ENCODE assay signal across 8 mouse cellular contexts in the genomic region with DNA sequence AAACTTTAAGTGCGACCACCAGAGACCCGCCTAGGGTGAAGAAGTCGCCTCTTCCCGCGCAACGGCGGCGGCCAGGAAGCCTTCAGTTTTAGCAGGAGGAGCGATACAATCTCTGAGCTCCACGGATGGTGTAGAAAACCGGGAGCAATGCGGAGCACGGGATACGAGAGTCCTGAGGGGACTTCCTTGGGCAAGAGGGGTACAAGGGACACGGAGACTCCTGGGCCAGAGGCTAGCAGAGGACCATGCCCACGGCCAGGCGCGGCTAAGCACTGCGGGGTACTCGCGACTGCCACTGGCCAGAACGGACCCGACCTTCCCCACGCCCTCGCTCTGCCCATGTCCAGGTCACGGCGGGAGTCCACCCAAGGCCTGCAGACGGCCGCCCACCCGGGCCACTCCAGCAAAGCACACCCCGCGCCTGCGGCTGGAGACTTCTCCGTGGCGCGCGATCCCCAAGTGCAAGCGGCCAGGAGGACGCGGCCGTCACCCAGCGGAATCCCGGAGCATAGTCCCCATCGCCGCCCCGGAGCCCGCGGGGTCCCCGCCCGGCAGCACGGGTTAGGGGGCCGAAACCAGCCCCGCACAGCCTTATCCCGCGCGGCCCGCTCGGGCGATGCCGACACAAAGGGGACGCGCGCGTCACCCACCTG. TPM values are rescaled to one million over a fixed set of nuclear protein-coding genes. Genes with fewer than 3 reads are reported as not detected.
A peak's percentile ranks its signal among the peaks of the same experiment; 100 is the strongest.
DNase-seq lines count a peak whose midpoint lies in the region; ATAC-seq and TF ChIP-seq lines count a peak whose summit lies in the region.

No protein-coding gene starts in this region.

- H3K4me3 ChIP-seq in gastrocnemius, adult 2 months = peak overlapping the region; percentile 97
- H3K4me3 ChIP-seq in embryonic facial prominence, embryonic 12.5 days = peak overlapping the region; percentile 81
- peak overlapping the region; percentile 91 for H3K4me3 ChIP-seq in heart, embryonic 15.5 days
- H3K4me3 ChIP-seq in limb, embryonic 12.5 days (replicated peaks) = peak overlapping the region; percentile 92
- H3K4me3 ChIP-seq in midbrain, embryonic 12.5 days = peak overlapping the region; percentile 91

- peak overlapping the region; percentile 90 for H3K27ac ChIP-seq in gastrocnemius, adult 2 months
- peak overlapping the region; percentile 82 for H3K27ac ChIP-seq in embryonic facial prominence, embryonic 12.5 days
- peak overlapping the region; percentile 39 for H3K27ac ChIP-seq in heart, embryonic 15.5 days
- peak overlapping the region; percentile 89 for H3K27ac ChIP-seq in limb, embryonic 12.5 days
- peak overlapping the region; percentile 81 for H3K27ac ChIP-seq in midbrain, embryonic 12.5 days (replicated peaks)

- ATAC-seq in embryonic facial prominence, embryonic 12.5 days (ENCODE audit: insufficient number of reproducible peaks, insufficient read depth, low FRiP score, low TSS enrichment) = peak; percentile 85
- peak; percentile 57 for ATAC-seq in heart, embryonic 15.5 days (replicated peaks; ENCODE audit: insufficient number of reproducible peaks, insufficient read depth, low FRiP score, low read depth)
- peak; percentile 83 for ATAC-seq in limb, embryonic 12.5 days (ENCODE audit: insufficient number of reproducible peaks, insufficient read depth, low FRiP score, low TSS enrichment, low read depth)
- ATAC-seq in midbrain, embryonic 12.5 days (ENCODE audit: low FRiP score, low read depth) = peak; percentile 81

- H3K4me2 ChIP-seq in embryonic facial prominence, embryonic 12.5 days (replicated peaks) = peak overlapping the region; percentile 88
- peak overlapping the region; percentile 92 for H3K4me2 ChIP-seq in heart, embryonic 15.5 days
- peak overlapping the region; percentile 91 for H3K4me2 ChIP-seq in limb, embryonic 12.5 days
- H3K4me2 ChIP-seq in midbrain, embryonic 12.5 days (replicated peaks) = peak overlapping the region; percentile 73

- peak overlapping the region; percentile 95 for H3K9ac ChIP-seq in embryonic facial prominence, embryonic 12.5 days
- peak overlapping the region; percentile 84 for H3K9ac ChIP-seq in heart, embryonic 15.5 days
- H3K9ac ChIP-seq in limb, embryonic 12.5 days (replicated peaks) = peak overlapping the region; percentile 99
- peak overlapping the region; percentile 98 for H3K9ac ChIP-seq in midbrain, embryonic 12.5 days (replicated peaks)

- no peaks in the 10 kb centered on the region for H3K27me3 ChIP-seq in embryonic facial prominence, embryonic 12.5 days
- H3K27me3 ChIP-seq in heart, embryonic 15.5 days = no peaks in the 10 kb centered on the region
- H3K27me3 ChIP-seq in limb, embryonic 12.5 days = no peaks in the 10 kb centered on the region
- H3K27me3 ChIP-seq in midbrain, embryonic 12.5 days = no peaks in the 10 kb centered on the region

- DNase-seq in gastrocnemius, adult 2 months = peak; percentile 60
- no peak for DNase-seq in gastrocnemius, adult 8-10 months (ENCODE audit: low spot score in 2 of 2)
- peak; percentile 51 for DNase-seq in NIH3T3 (ENCODE audit: low read depth)
- DNase-seq in thymus, postnatal 4 days = peak; percentile 70

- no peaks in the 10 kb centered on the region for H3K9me3 ChIP-seq in embryonic facial prominence, embryonic 12.5 days
- no peaks in the 10 kb centered on the region for H3K9me3 ChIP-seq in heart, embryonic 15.5 days (replicated peaks)
- no peaks in the 10 kb centered on the region for H3K9me3 ChIP-seq in limb, embryonic 12.5 days
- H3K9me3 ChIP-seq in midbrain, embryonic 12.5 days = no peaks in the 10 kb centered on the region

- H3K36me3 ChIP-seq in embryonic facial prominence, embryonic 12.5 days = 0 out of 2 replicates have a peak, but pooled peaks cover 4% of the 10 kb centered on the region
- no peaks in the 10 kb centered on the region for H3K36me3 ChIP-seq in heart, embryonic 15.5 days
- 0 out of 2 replicates have a peak, but pooled peaks cover 4% of the 10 kb centered on the region for H3K36me3 ChIP-seq in limb, embryonic 12.5 days
- H3K36me3 ChIP-seq in midbrain, embryonic 12.5 days = no peaks in the 10 kb centered on the region

- TF ChIP-seq CTCF in gastrocnemius, adult 2 months (IDR thresholded peaks at IDR 0.05) = no peak

- intact Hi-C loops in gastrocnemius, adult 2 months (cut with DNase I) = loop anchor here (2.0 to 5.0 kb wide), 2 partner anchors 82 to 100 kb away; no protein-coding TSS in a partner anchor

- WGBS in embryonic facial prominence, embryonic 12.5 days = under 1% methylated on average over 59 of the region's 64 CpGs
- under 1% methylated on average over 63 of the region's 64 CpGs for WGBS in heart, embryonic 15.5 days
- under 1% methylated on average over 53 of the region's 64 CpGs for WGBS in limb, embryonic 12.5 days
- under 1% methylated on average over 64 of the region's 64 CpGs for WGBS in midbrain, embryonic 12.5 days

- H3K4me1 ChIP-seq in embryonic facial prominence, embryonic 12.5 days = peaks cover 23% of the 10 kb centered on the region
- peaks cover 26% of the 10 kb centered on the region for H3K4me1 ChIP-seq in heart, embryonic 15.5 days (replicated peaks)
- H3K4me1 ChIP-seq in limb, embryonic 12.5 days (replicated peaks) = peaks cover 50% of the 10 kb centered on the region
- peaks cover 31% of the 10 kb centered on the region for H3K4me1 ChIP-seq in midbrain, embryonic 12.5 days

RNA-seq across cellular contexts. Expression of a gene that starts 0.5 kb away (rescaled TPM):
- total RNA-seq in gastrocnemius, adult 2 months (2021) = 1 to 10 TPM; 3.3 to 4.6 TPM
- total RNA-seq in gastrocnemius, adult 8-10 months (2022) = 1 to 10 TPM; 2.3 to 3.1 (median 3.0) TPM
- polyA plus RNA-seq in embryonic facial prominence, embryonic 12.5 days (2016; fragmentation: Nextera tagmentation; extraction: Ambion mirVana) = 59.5 and 64.0 TPM in 2 replicates
- 11.8 and 16.6 TPM in 2 replicates for polyA plus RNA-seq in heart, embryonic 15.5 days (2015; fragmentation: Nextera tagmentation; extraction: Ambion mirVana)
- 63.4 and 66.2 TPM in 2 replicates for polyA plus RNA-seq in limb, embryonic 12.5 days (2016; fragmentation: Nextera tagmentation; extraction: Ambion mirVana)
- 42.7 and 43.4 TPM in 2 replicates for polyA plus RNA-seq in midbrain, embryonic 12.5 days (2016; fragmentation: Nextera tagmentation; extraction: Ambion mirVana)

RNA-seq across cellular contexts. Expression of a gene that starts 41.7 kb away (rescaled TPM):
- under 1 TPM; 0.46 to 0.53 TPM for total RNA-seq in gastrocnemius, adult 2 months (2021)
- 1 to 10 TPM in 1 of 4 experiments, under 1 TPM in 3; 0.27 to 1.1 (median 0.49) TPM for total RNA-seq in gastrocnemius, adult 8-10 months (2022)
- 0.70 and 0.74 TPM in 2 replicates for polyA plus RNA-seq in embryonic facial prominence, embryonic 12.5 days (2016; fragmentation: Nextera tagmentation; extraction: Ambion mirVana)
- 2.6 and 3.5 TPM in 2 replicates for polyA plus RNA-seq in heart, embryonic 15.5 days (2015; fragmentation: Nextera tagmentation; extraction: Ambion mirVana)
- polyA plus RNA-seq in limb, embryonic 12.5 days (2016; fragmentation: Nextera tagmentation; extraction: Ambion mirVana) = 0.70 and 0.76 TPM in 2 replicates
- 0.23 and 0.41 TPM in 2 replicates for polyA plus RNA-seq in midbrain, embryonic 12.5 days (2016; fragmentation: Nextera tagmentation; extraction: Ambion mirVana)

RNA-seq across cellular contexts. Expression of a gene that starts 54.4 kb away (rescaled TPM):
- 1 to 10 TPM in 1 of 2 experiments, under 1 TPM in 1; 0.97 to 1.8 TPM for total RNA-seq in gastrocnemius, adult 2 months (2021)
- 1 to 10 TPM in 1 of 4 experiments, under 1 TPM in 3; 0.67 to 1.2 (median 0.73) TPM for total RNA-seq in gastrocnemius, adult 8-10 months (2022)
- polyA plus RNA-seq in embryonic facial prominence, embryonic 12.5 days (2016; fragmentation: Nextera tagmentation; extraction: Ambion mirVana) = 5.2 TPM in 2 replicates
- polyA plus RNA-seq in heart, embryonic 15.5 days (2015; fragmentation: Nextera tagmentation; extraction: Ambion mirVana) = 2.3 and 4.5 TPM in 2 replicates
- 7.8 and 7.9 TPM in 2 replicates for polyA plus RNA-seq in limb, embryonic 12.5 days (2016; fragmentation: Nextera tagmentation; extraction: Ambion mirVana)
- 5.8 and 6.0 TPM in 2 replicates for polyA plus RNA-seq in midbrain, embryonic 12.5 days (2016; fragmentation: Nextera tagmentation; extraction: Ambion mirVana)

Comparison
In these comparisons a context has a peak if more than half of its experiments do, and no peak if none do; other contexts are left out.
1. DNase-seq: peak in gastrocnemius, adult 2 months (single experiment), NIH3T3 (single experiment) and thymus, postnatal 4 days (single experiment); none in gastrocnemius, adult 8-10 months (0 of 2).
2. H3K27ac ChIP-seq: peak in every context shown above with its lines; median percentile 90 in gastrocnemius, adult 2 months; 89 in limb, embryonic 12.5 days; 82 in embryonic facial prominence, embryonic 12.5 days; 81 in midbrain, embryonic 12.5 days; 39 in heart, embryonic 15.5 days.
3. Peak in every context shown above with its lines, with median percentiles within 50 percentile points of each other: H3K4me3 ChIP-seq, ATAC-seq, H3K4me2 ChIP-seq and H3K9ac ChIP-seq.